Mouse (Mus musculus) thymus, adult 2 months (tissue): ENCODE measurements around the gene Vmo1.

Experiments
- CTCF ChIP-seq: fragments of 200-500 bp; IDR thresholded peaks from 2 replicates; pipeline ENCODE4 v1.5.1; 2012; ENCODE audit warnings: mild to moderate bottlenecking, control low read depth, low read length, moderate library complexity, borderline replicate concordance; ENCODE audit not compliant: control insufficient read depth, poor library complexity, insufficient read depth; ENCODE audit errors: extremely low read depth
- POLR2A ChIP-seq: fragments of 200-500 bp; IDR thresholded peaks from 2 replicates; pipeline ENCODE4 v1.6.1; 2012; ENCODE audit warnings: mild to moderate bottlenecking, low read length, control low read depth, moderate library complexity; ENCODE audit not compliant: control insufficient read depth, poor library complexity, insufficient read depth; ENCODE audit errors: extremely low read depth

DNA sequence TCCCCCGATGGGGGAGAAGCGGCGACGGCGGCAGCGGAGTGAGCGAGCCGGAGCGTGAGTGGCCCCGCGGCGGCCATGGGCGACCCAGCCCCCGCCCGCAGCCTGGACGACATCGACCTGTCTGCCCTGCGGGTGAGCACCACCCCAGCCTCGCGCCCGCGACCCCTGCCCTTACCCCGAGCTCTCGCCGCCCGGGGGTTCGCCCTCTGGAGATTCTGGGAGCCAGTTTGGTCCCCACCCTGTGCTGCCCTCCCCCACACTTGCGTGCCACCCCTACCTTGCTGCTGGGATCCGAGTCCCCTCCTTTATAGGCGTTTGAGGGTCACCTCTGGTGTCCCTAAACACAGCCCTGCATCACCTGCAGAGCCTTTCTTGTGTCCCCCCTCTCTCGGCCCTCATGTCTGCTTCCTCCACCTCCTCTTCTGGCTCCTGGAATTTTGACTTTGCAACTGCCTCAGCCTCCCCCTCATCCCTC lies 48.6 kb upstream of the Vmo1 start:
- TF ChIP-seq POLR2A (no peak), CTCF (no peak)
